Mouse (Mus musculus): ENCODE data around the gene Arid3a.

DNA sequence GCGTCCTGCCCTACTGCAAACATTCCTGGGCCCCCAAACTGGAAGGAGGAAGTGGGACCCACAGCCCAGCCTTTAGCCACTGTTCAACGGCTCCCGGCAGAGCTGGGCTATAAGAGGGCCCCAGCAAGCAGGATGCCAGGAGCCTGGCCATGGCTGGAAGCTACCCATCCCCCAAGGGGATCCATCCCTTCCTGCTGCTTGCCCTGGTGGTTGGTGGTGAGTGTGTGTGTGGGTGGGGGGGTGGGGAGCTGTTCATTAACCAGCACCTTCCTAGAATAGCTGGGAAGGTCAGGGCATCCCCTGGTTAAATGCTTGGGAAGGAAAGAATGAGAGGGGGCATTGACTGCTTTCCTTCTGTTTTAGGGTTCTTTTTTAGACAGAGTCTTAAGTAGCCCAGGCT is 47.3 kb upstream of the Arid3a start:
- no peak for TF ChIP-seq POLR2A (IDR thresholded peaks at IDR 0.05; ENCODE audit: low read depth, low read length)
- no peak for TF ChIP-seq CTCF (IDR thresholded peaks at IDR 0.05; ENCODE audit: extremely low read depth, insufficient read depth, insufficient read length, insufficient replicate concordance)
